Mouse (Mus musculus) MEL (cell line): ENCODE measurements around the gene Zfp524. TPM values are rescaled to one million over a fixed set of nuclear protein-coding genes. Genes with fewer than 3 reads are reported as not detected.
A peak's percentile ranks its signal among the peaks of the same experiment; 100 is the strongest.

Source experiments
- DNase-seq: peaks from one replicate; pipeline ENCODE4 v3.0.0; 2011; ENCODE audit warnings: low read depth, low spot score
- H3K27ac ChIP-seq: 2 replicates; pipeline ENCODE4 v1.5.1; 2012; ENCODE audit warnings: low read depth, mild to moderate bottlenecking, control low read depth, low read length, moderate library complexity; ENCODE audit not compliant: control insufficient read depth
- H3K27me3 ChIP-seq, 2 experiments: fragments of 150-350 bp in 1 of 2; sonication (generic) in 1 of 2; 2 replicates each; pipeline ENCODE4 v1.6.1; 2012; ENCODE audit warnings: low read length in 2 of 2, mild to moderate bottlenecking in 2 of 2, improper control_type of control experiment in 1 of 2, moderate library complexity in 1 of 2; ENCODE audit not compliant: insufficient read depth in 2 of 2, control insufficient read depth in 1 of 2
- H3K36me3 ChIP-seq, 2 experiments: 2 replicates each; pipeline ENCODE4 v1.6.1; 2012 to 2014; ENCODE audit warnings: low read length in 2 of 2, improper control_type of control experiment in 1 of 2, inconsistent platforms in 1 of 2, mild to moderate bottlenecking in 1 of 2; ENCODE audit not compliant: insufficient read depth in 2 of 2, control insufficient read depth in 1 of 2
- H3K4me1 ChIP-seq, 2 experiments: fragments of 150-350 bp in 1 of 2; sonication (generic) in 1 of 2; 2 replicates each; pipeline ENCODE4 v1.6.1; 2012; ENCODE audit warnings: low read length in 2 of 2, improper control_type of control experiment in 1 of 2, mild to moderate bottlenecking in 1 of 2; ENCODE audit not compliant: insufficient read depth in 2 of 2, control insufficient read depth in 1 of 2
- H3K4me3 ChIP-seq, 2 experiments: fragments of 150-350 bp in 1 of 2; sonication (generic) in 1 of 2; 2 replicates each; pipeline ENCODE4 v1.5.1; 2012; ENCODE audit warnings: low read depth in 2 of 2, low read length in 2 of 2, mild to moderate bottlenecking in 2 of 2, moderate library complexity in 2 of 2, control low read depth in 1 of 2, improper control_type of control experiment in 1 of 2; ENCODE audit not compliant: control insufficient read depth in 1 of 2, insufficient read depth in 1 of 2
- H3K79me2 ChIP-seq: 2 replicates; pipeline ENCODE4 v1.6.1; 2012; ENCODE audit warnings: mild to moderate bottlenecking, low read length, moderate library complexity; ENCODE audit not compliant: control insufficient read depth, poor library complexity, insufficient read depth
- H3K9ac ChIP-seq: 2 replicates; pipeline ENCODE4 v1.6.1; 2012; ENCODE audit warnings: low read depth, mild to moderate bottlenecking, control low read depth, low read length, moderate library complexity; ENCODE audit not compliant: control insufficient read depth, poor library complexity, severe bottlenecking
- H3K9me3 ChIP-seq: fragments of 150-350 bp; sonication (generic); replicated peaks from 2 replicates; pipeline ENCODE4 v1.6.1; 2012; ENCODE audit warnings: mild to moderate bottlenecking, low read length, improper control_type of control experiment, moderate library complexity; ENCODE audit not compliant: insufficient read depth
- CHD1 ChIP-seq: IDR thresholded peaks from 2 replicates; pipeline ENCODE4 v1.6.1; 2012; ENCODE audit warnings: low read depth, mild to moderate bottlenecking, inconsistent platforms, low read length, improper control_type of control experiment
- CHD2 ChIP-seq: IDR thresholded peaks from 2 replicates; pipeline ENCODE4 v1.6.1; 2011; ENCODE audit warnings: low read length, improper control_type of control experiment
- CTCF ChIP-seq, 3 experiments: IDR thresholded peaks in 2 of 3; conservative IDR thresholded peaks in 1 of 3; 2 replicates each; pipeline ENCODE4 v1.5.1; 2011 to 2012; ENCODE audit warnings: low read length in 3 of 3, low read depth in 2 of 3, mild to moderate bottlenecking in 2 of 3, improper control_type of control experiment in 1 of 3, inconsistent platforms in 1 of 3, mixed read lengths in 1 of 3, moderate library complexity in 1 of 3; ENCODE audit not compliant: control insufficient read depth in 1 of 3, insufficient read depth in 1 of 3, poor library complexity in 1 of 3, severe bottlenecking in 1 of 3
- E2F4 ChIP-seq: IDR thresholded peaks from 2 replicates; pipeline ENCODE4 v1.6.1; 2011; ENCODE audit warnings: low read depth, low read length, improper control_type of control experiment, borderline replicate concordance
- ELF1 ChIP-seq: IDR thresholded peaks from 2 replicates; pipeline ENCODE4 v1.6.1; 2014; ENCODE audit warnings: low read depth, mild to moderate bottlenecking, inconsistent platforms, low read length, improper control_type of control experiment, moderate library complexity
- GABPA ChIP-seq: IDR thresholded peaks from 2 replicates; pipeline ENCODE4 v1.6.1; 2012; ENCODE audit warnings: low read depth, mild to moderate bottlenecking, inconsistent platforms, low read length, improper control_type of control experiment, moderate library complexity
- GATA1 ChIP-seq: IDR thresholded peaks from 2 replicates; pipeline ENCODE4 v1.6.1; 2011; ENCODE audit warnings: low read depth, low read length, improper control_type of control experiment
- JUND ChIP-seq: IDR thresholded peaks from 2 replicates; pipeline ENCODE4 v1.6.1; 2011; ENCODE audit warnings: low read depth, mild to moderate bottlenecking, improper control_type of control experiment, low read length
- MAX ChIP-seq: IDR thresholded peaks from 2 replicates; pipeline ENCODE4 v1.6.1; 2011; ENCODE audit warnings: low read length, improper control_type of control experiment
- MAZ ChIP-seq: IDR thresholded peaks from 2 replicates; pipeline ENCODE4 v1.6.1; 2012; ENCODE audit warnings: low read depth, mild to moderate bottlenecking, inconsistent platforms, low read length, improper control_type of control experiment
- MEF2A ChIP-seq: IDR thresholded peaks from 2 replicates; pipeline ENCODE4 v1.6.1; 2014; ENCODE audit warnings: low read depth, mild to moderate bottlenecking, inconsistent platforms, low read length, improper control_type of control experiment; ENCODE audit not compliant: poor library complexity, insufficient replicate concordance, severe bottlenecking; ENCODE audit errors: extremely low read depth
- MXI1 ChIP-seq: IDR thresholded peaks from 2 replicates; pipeline ENCODE4 v1.6.1; 2011; ENCODE audit warnings: mild to moderate bottlenecking, low read depth, low read length, improper control_type of control experiment
- MYB ChIP-seq: IDR thresholded peaks from 2 replicates; pipeline ENCODE4 v1.6.1; 2011; ENCODE audit warnings: mild to moderate bottlenecking, low read depth, low read length, improper control_type of control experiment
- MYC ChIP-seq: IDR thresholded peaks from 2 replicates; pipeline ENCODE4 v1.6.1; 2011; ENCODE audit warnings: low read depth, mild to moderate bottlenecking, low read length, improper control_type of control experiment, moderate library complexity
- NELFE ChIP-seq: IDR thresholded peaks from 2 replicates; pipeline ENCODE4 v1.6.1; 2011; ENCODE audit warnings: low read depth, low read length, improper control_type of control experiment
- POLR2A ChIP-seq, 2 experiments: IDR thresholded peaks; 2 replicates each; pipeline ENCODE4 v1.6.1; 2011 to 2012; ENCODE audit warnings: low read length in 2 of 2, mild to moderate bottlenecking in 2 of 2, control low read depth in 1 of 2, improper control_type of control experiment in 1 of 2, low read depth in 1 of 2, moderate library complexity in 1 of 2; ENCODE audit not compliant: control insufficient read depth in 1 of 2, insufficient read depth in 1 of 2, poor library complexity in 1 of 2
- POLR2AphosphoS2 ChIP-seq: IDR thresholded peaks from 2 replicates; pipeline ENCODE4 v1.6.1; 2011; ENCODE audit warnings: low read length, improper control_type of control experiment
- RAD21 ChIP-seq: IDR thresholded peaks from 2 replicates; pipeline ENCODE4 v1.6.1; 2011; ENCODE audit warnings: mild to moderate bottlenecking, low read depth, low read length, improper control_type of control experiment
- RCOR1 ChIP-seq: IDR thresholded peaks from 2 replicates; pipeline ENCODE4 v1.6.1; 2012; ENCODE audit warnings: low read depth, mild to moderate bottlenecking, inconsistent platforms, low read length, improper control_type of control experiment
- SMC3 ChIP-seq: IDR thresholded peaks from 2 replicates; pipeline ENCODE4 v1.6.1; 2011; ENCODE audit warnings: low read depth, low read length, improper control_type of control experiment
- TAL1 ChIP-seq: IDR thresholded peaks from 2 replicates; pipeline ENCODE4 v1.6.1; 2012; ENCODE audit warnings: mild to moderate bottlenecking, inconsistent platforms, low read length, moderate library complexity, mixed read lengths
- TCF12 ChIP-seq: IDR thresholded peaks from 2 replicates; pipeline ENCODE4 v1.6.1; 2014; ENCODE audit warnings: low read depth, mild to moderate bottlenecking, inconsistent platforms, low read length, improper control_type of control experiment, moderate library complexity
- UBTF ChIP-seq: IDR thresholded peaks from 2 replicates; pipeline ENCODE4 v1.6.1; 2012; ENCODE audit warnings: low read depth, mild to moderate bottlenecking, inconsistent platforms, low read length, improper control_type of control experiment, moderate library complexity, borderline replicate concordance; ENCODE audit not compliant: insufficient read depth
- USF1 ChIP-seq: IDR thresholded peaks from 2 replicates; pipeline ENCODE4 v1.6.1; 2014; ENCODE audit warnings: low read depth, mild to moderate bottlenecking, inconsistent platforms, low read length, improper control_type of control experiment, moderate library complexity
- USF2 ChIP-seq, 2 experiments: IDR thresholded peaks; 2 replicates each; pipeline ENCODE4 v1.6.1; 2011 to 2012; ENCODE audit warnings: improper control_type of control experiment in 2 of 2, low read length in 2 of 2, borderline replicate concordance in 1 of 2, inconsistent platforms in 1 of 2, low read depth in 1 of 2, mild to moderate bottlenecking in 1 of 2; ENCODE audit not compliant: insufficient read depth in 1 of 2
- ZC3H11A ChIP-seq: IDR thresholded peaks from 2 replicates; pipeline ENCODE4 v1.6.1; 2012; ENCODE audit warnings: low read depth, mild to moderate bottlenecking, inconsistent platforms, low read length, improper control_type of control experiment
- ZMIZ1 ChIP-seq: IDR thresholded peaks from 2 replicates; pipeline ENCODE4 v1.6.1; 2012; ENCODE audit warnings: low read depth, mild to moderate bottlenecking, inconsistent platforms, low read length, improper control_type of control experiment, moderate library complexity
- ZNF384 ChIP-seq: IDR thresholded peaks from 2 replicates; pipeline ENCODE4 v1.6.1; 2012; ENCODE audit warnings: low read depth, mild to moderate bottlenecking, inconsistent platforms, low read length, improper control_type of control experiment
- polyA plus RNA-seq, 2 experiments: library from polyadenylated mRNA; stranded (reverse) in 1 of 2; unstranded in 1 of 2; fragments of >175 nt in 1 of 2; fragments of >200 nt in 1 of 2; gene quantifications; 2 replicates each; pipeline versions ENCODE4 v1.2.1 to v1.2.4; 2012; ENCODE audit warnings: low replicate concordance in 2 of 2, low read depth in 1 of 2; ENCODE audit not compliant: insufficient read length in 2 of 2, insufficient read depth in 1 of 2, missing spikeins in 1 of 2
- total RNA-seq: library from RNA; depleted of rRNA; stranded (reverse); fragments of 300-350 nt; gene quantifications from 2 replicates; pipeline ENCODE4 v1.2.3, GENCODE M21; 2012

Zfp524 gene
- total and polyA plus RNA-seq, 3 experiments: 9.4 to 12.7 TPM; not detected in 1

DNA sequence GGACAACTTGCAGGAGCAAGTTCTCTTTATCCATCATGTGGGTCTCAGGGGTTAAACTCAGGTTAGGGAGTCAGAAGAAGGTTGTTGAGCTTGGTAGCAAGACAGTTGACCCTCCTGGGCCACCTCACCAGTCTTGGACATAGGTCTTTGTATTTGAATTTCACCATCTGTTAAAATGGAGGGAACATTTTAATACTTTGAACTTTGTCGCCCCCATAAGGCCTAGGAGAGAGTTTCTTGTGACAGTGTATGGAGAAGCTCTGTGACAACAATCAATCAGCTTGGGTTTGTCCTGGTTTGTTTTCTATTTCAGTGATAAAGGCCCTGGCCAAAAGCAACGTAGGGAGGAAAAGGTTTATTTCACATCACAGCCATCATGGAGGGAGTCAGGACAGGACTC, 33.1 kb downstream of the Zfp524 start:
- Histone ChIP-seq H3K27ac (no peak overlapping the region), H3K36me3 (no peaks in the 10 kb centered on the region), H3K9ac (no peak overlapping the region), H3K79me2 (no peaks in the 10 kb centered on the region), H3K4me3 (no peak overlapping the region), H3K4me1 (no peaks in the 10 kb centered on the region), H3K27me3 (no peaks in the 10 kb centered on the region), H3K9me3 (no peaks in the 10 kb centered on the region)
- TF ChIP-seq ELF1: no peak
- TF ChIP-seq POLR2A (IDR thresholded peaks at IDR 0.05; ENCODE audit: control insufficient read depth in 1 of 2, insufficient read depth in 1 of 2, low read depth in 1 of 2, low read length in 2 of 2, poor library complexity in 1 of 2): no peak
- no peak for TF ChIP-seq CHD2
- TF ChIP-seq ZC3H11A: peak; percentile 46
- no peak for TF ChIP-seq MAX
- TF ChIP-seq RAD21: peak; percentile 86
- TF ChIP-seq GABPA: no peak
- TF ChIP-seq MYB: no peak
- TF ChIP-seq SMC3: peak; percentile 65
- TF ChIP-seq E2F4: no peak
- peak in 2 of 3 experiments; percentile 37 to 79; a peak in 3 of 6 replicates for TF ChIP-seq CTCF (IDR thresholded peaks at IDR 0.05 in 2 of 3, conservative IDR thresholded peaks at IDR 0.05 in 1 of 3; ENCODE audit: control insufficient read depth in 1 of 3, insufficient read depth in 1 of 3, low read depth in 2 of 3, low read length in 3 of 3, poor library complexity in 1 of 3, severe bottlenecking in 1 of 3)
- peak; percentile 64 for DNase-seq

- Histone ChIP-seq H3K27ac (peak within 1 kb of the TSS; percentile 34), H3K9me3 (no peaks in the 10 kb centered on the region), H3K4me1 (no peaks in the 10 kb centered on the region), H3K9ac (peak within 1 kb of the TSS; percentile 78), H3K36me3 (no peaks in the 10 kb centered on the region), H3K4me3 (peak within 1 kb of the TSS; percentile 75 to 79), H3K79me2 (no peaks in the 10 kb centered on the region), H3K27me3 (no peaks in the 10 kb centered on the region)
- DNase-seq: peak; percentile 76
- TF ChIP-seq CHD2: no peak
- no peak for TF ChIP-seq E2F4
- TF ChIP-seq TCF12: peak; percentile 37; the same call in 1 of the 2 replicates
- TF ChIP-seq CHD1: 0 out of 2 replicates have a peak, but pooled peaks have one; percentile 50
- no peak for TF ChIP-seq ZMIZ1
- TF ChIP-seq GATA1: no peak
- TF ChIP-seq MYC: no peak
- no peak for TF ChIP-seq USF2 (IDR thresholded peaks at IDR 0.05; ENCODE audit: borderline replicate concordance in 1 of 2, insufficient read depth in 1 of 2, low read depth in 1 of 2, low read length in 2 of 2)
- peak; percentile 52; the same call in 1 of the 2 replicates for TF ChIP-seq MXI1
- TF ChIP-seq NELFE: peak; percentile 40
- no peak for TF ChIP-seq USF1
- no peak for TF ChIP-seq GABPA
- no peak for TF ChIP-seq MYB
- no peak for TF ChIP-seq POLR2AphosphoS2
- no peak for TF ChIP-seq ZNF384
- no peak for TF ChIP-seq MAX
- no peak for TF ChIP-seq RCOR1
- TF ChIP-seq POLR2A (IDR thresholded peaks at IDR 0.05; ENCODE audit: control insufficient read depth in 1 of 2, insufficient read depth in 1 of 2, low read depth in 1 of 2, low read length in 2 of 2, poor library complexity in 1 of 2): peak; percentile 44 to 52; a peak in 2 of 4 replicates
- TF ChIP-seq MAZ: peak; percentile 47
- TF ChIP-seq MEF2A: no peak
- no peak for TF ChIP-seq ELF1
- no peak for TF ChIP-seq UBTF
- TF ChIP-seq ZC3H11A: no peak
- no peak for TF ChIP-seq TAL1
- no peak for TF ChIP-seq JUND
Observed at GRCm38 (mm10) chr7:5051193-5052192, 37.3 kb downstream of the Zfp524 start, which contains the start of gene Zfp580. TSS of gene Zfp580 (plus strand) at chr7:5051538.
